Mouse (Mus musculus): Measurements from ENCODE around the gene Srrt. TPM values are rescaled to one million over a fixed set of nuclear protein-coding genes. Genes with fewer than 3 reads are reported as not detected.

Gene Srrt
- polyA plus RNA-seq, 1 experiment from 2014 or later, result 119 TPM

- Histone ChIP-seq H3K4me1 (replicated peaks; ENCODE audit: control insufficient read depth, insufficient read depth, low read length) (peaks cover 25% of the 10 kb centered on the region), H3K27me3 (replicated peaks; ENCODE audit: control insufficient read depth, insufficient read depth, low read length) (no peaks in the 10 kb centered on the region), H3K9ac (replicated peaks; ENCODE audit: low read depth, low read length) (no peak overlapping the region), H3K9me3 (ENCODE audit: control insufficient read depth, low read length) (no peaks in the 10 kb centered on the region), H3K4me2 (ENCODE audit: low read length) (peak overlapping the region; percentile 91), H3K36me3 (ENCODE audit: control insufficient read depth, insufficient read depth) (peaks cover 20% of the 10 kb centered on the region), H3K27ac (ENCODE audit: low read length) (no peak overlapping the region), H3K4me3 (replicated peaks; ENCODE audit: low read length) (peak overlapping the region; percentile 86)
- 74% methylated on average over 3 of the region's 3 CpGs for WGBS
- no peak for ATAC-seq
Measured at GRCm38 (mm10) chr5:137305822-137306221, 1.7 kb downstream of the Srrt start.

GRCm38 (mm10) chr5:137304816-137305215, 2.7 kb downstream of the Srrt start:
- peaks cover 25% of the 10 kb centered on the region for H3K4me1 ChIP-seq (replicated peaks; ENCODE audit: control insufficient read depth, insufficient read depth, low read length)
- H3K27ac ChIP-seq (ENCODE audit: low read length), result no peak overlapping the region
- peaks cover 30% of the 10 kb centered on the region for H3K36me3 ChIP-seq (ENCODE audit: control insufficient read depth, insufficient read depth)
- 65% methylated on average over 4 of the region's 4 CpGs for WGBS
- H3K27me3 ChIP-seq (replicated peaks; ENCODE audit: control insufficient read depth, insufficient read depth, low read length), result no peaks in the 10 kb centered on the region
- H3K4me2 ChIP-seq (ENCODE audit: low read length), result peak overlapping the region; percentile 91
- no peaks in the 10 kb centered on the region for H3K9me3 ChIP-seq (ENCODE audit: control insufficient read depth, low read length)
- no peak for ATAC-seq
- 0 out of 2 replicates have a peak overlapping the region, but pooled peaks have one; percentile 3 for H3K9ac ChIP-seq (replicated peaks; ENCODE audit: low read depth, low read length)
- H3K4me3 ChIP-seq (replicated peaks; ENCODE audit: low read length), result no peak overlapping the region

- Histone ChIP-seq H3K4me3 (replicated peaks; ENCODE audit: low read length) (no peak overlapping the region), H3K27ac (ENCODE audit: low read length) (no peak overlapping the region), H3K9me3 (ENCODE audit: control insufficient read depth, low read length) (no peaks in the 10 kb centered on the region), H3K4me1 (replicated peaks; ENCODE audit: control insufficient read depth, insufficient read depth, low read length) (peaks cover 25% of the 10 kb centered on the region), H3K4me2 (ENCODE audit: low read length) (no peak overlapping the region), H3K36me3 (ENCODE audit: control insufficient read depth, insufficient read depth) (peaks cover 32% of the 10 kb centered on the region), H3K9ac (replicated peaks; ENCODE audit: low read depth, low read length) (no peak overlapping the region), H3K27me3 (replicated peaks; ENCODE audit: control insufficient read depth, insufficient read depth, low read length) (no peaks in the 10 kb centered on the region)
- WGBS, result 78% methylated on average over 3 of the region's 3 CpGs
- no peak for ATAC-seq
Measured at GRCm38 (mm10) chr5:137304165-137304564, 3.3 kb downstream of the Srrt start.

GRCm38 (mm10) chr5:137303609-137304008, 3.9 kb downstream of the Srrt start:
- H3K4me1 ChIP-seq (replicated peaks; ENCODE audit: control insufficient read depth, insufficient read depth, low read length), result peaks cover 25% of the 10 kb centered on the region
- H3K4me3 ChIP-seq (replicated peaks; ENCODE audit: low read length), result no peak overlapping the region
- H3K9ac ChIP-seq (replicated peaks; ENCODE audit: low read depth, low read length), result no peak overlapping the region
- no peak overlapping the region for H3K27ac ChIP-seq (ENCODE audit: low read length)
- peaks cover 32% of the 10 kb centered on the region for H3K36me3 ChIP-seq (ENCODE audit: control insufficient read depth, insufficient read depth)
- H3K4me2 ChIP-seq (ENCODE audit: low read length), result no peak overlapping the region
- WGBS, result 82% methylated on average over 4 of the region's 4 CpGs
- ATAC-seq, result no peak
- H3K9me3 ChIP-seq (ENCODE audit: control insufficient read depth, low read length), result no peaks in the 10 kb centered on the region
- no peaks in the 10 kb centered on the region for H3K27me3 ChIP-seq (replicated peaks; ENCODE audit: control insufficient read depth, insufficient read depth, low read length)

GRCm38 (mm10) chr5:137301253-137301652, 6.2 kb downstream of the Srrt start:
- Histone ChIP-seq H3K4me3 (replicated peaks; ENCODE audit: low read length) (no peak overlapping the region), H3K9me3 (ENCODE audit: control insufficient read depth, low read length) (no peaks in the 10 kb centered on the region), H3K27ac (ENCODE audit: low read length) (no peak overlapping the region), H3K9ac (replicated peaks; ENCODE audit: low read depth, low read length) (no peak overlapping the region), H3K36me3 (ENCODE audit: control insufficient read depth, insufficient read depth) (peaks cover 56% of the 10 kb centered on the region), H3K4me2 (ENCODE audit: low read length) (no peak overlapping the region), H3K4me1 (replicated peaks; ENCODE audit: control insufficient read depth, insufficient read depth, low read length) (peaks cover 18% of the 10 kb centered on the region), H3K27me3 (replicated peaks; ENCODE audit: control insufficient read depth, insufficient read depth, low read length) (no peaks in the 10 kb centered on the region)
- 49% methylated on average over 21 of the region's 21 CpGs for WGBS
- peak; percentile 49; the same call in 1 of the 2 replicates for ATAC-seq

GRCm38 (mm10) chr5:137299240-137299639, 8.2 kb downstream of the Srrt start:
- Histone ChIP-seq H3K9me3 (ENCODE audit: control insufficient read depth, low read length) (no peaks in the 10 kb centered on the region), H3K4me3 (replicated peaks; ENCODE audit: low read length) (no peak overlapping the region), H3K36me3 (ENCODE audit: control insufficient read depth, insufficient read depth) (peaks cover 66% of the 10 kb centered on the region), H3K27me3 (replicated peaks; ENCODE audit: control insufficient read depth, insufficient read depth, low read length) (no peaks in the 10 kb centered on the region), H3K4me2 (ENCODE audit: low read length) (no peak overlapping the region), H3K4me1 (replicated peaks; ENCODE audit: control insufficient read depth, insufficient read depth, low read length) (peaks cover 5% of the 10 kb centered on the region), H3K9ac (replicated peaks; ENCODE audit: low read depth, low read length) (no peak overlapping the region), H3K27ac (ENCODE audit: low read length) (no peak overlapping the region)
- WGBS, result 88% methylated on average over 7 of the region's 7 CpGs
- ATAC-seq, result no peak

GRCm38 (mm10) chr5:137297126-137297525, 10.3 kb downstream of the Srrt start:
- no peak for ATAC-seq
- H3K4me2 ChIP-seq (ENCODE audit: low read length), result no peak overlapping the region
- peaks cover 18% of the 10 kb centered on the region for H3K4me1 ChIP-seq (replicated peaks; ENCODE audit: control insufficient read depth, insufficient read depth, low read length)
- H3K27me3 ChIP-seq (replicated peaks; ENCODE audit: control insufficient read depth, insufficient read depth, low read length), result no peaks in the 10 kb centered on the region; the same call in 1 of the 2 replicates
- no peak overlapping the region for H3K27ac ChIP-seq (ENCODE audit: low read length)
- H3K36me3 ChIP-seq (ENCODE audit: control insufficient read depth, insufficient read depth), result peaks cover 58% of the 10 kb centered on the region
- no peak overlapping the region for H3K9ac ChIP-seq (replicated peaks; ENCODE audit: low read depth, low read length)
- no peak overlapping the region for H3K4me3 ChIP-seq (replicated peaks; ENCODE audit: low read length)
- H3K9me3 ChIP-seq (ENCODE audit: control insufficient read depth, low read length), result no peaks in the 10 kb centered on the region
- WGBS, result 92% methylated on average over 14 of the region's 14 CpGs

- H3K4me3 ChIP-seq (replicated peaks; ENCODE audit: low read length), result no peak overlapping the region
- no peaks in the 10 kb centered on the region; the same call in 1 of the 2 replicates for H3K27me3 ChIP-seq (replicated peaks; ENCODE audit: control insufficient read depth, insufficient read depth, low read length)
- peaks cover 44% of the 10 kb centered on the region for H3K36me3 ChIP-seq (ENCODE audit: control insufficient read depth, insufficient read depth)
- no peak overlapping the region for H3K4me2 ChIP-seq (ENCODE audit: low read length)
- H3K9ac ChIP-seq (replicated peaks; ENCODE audit: low read depth, low read length), result no peak overlapping the region
- H3K27ac ChIP-seq (ENCODE audit: low read length), result no peak overlapping the region
- ATAC-seq, result no peak
- WGBS, result 91% methylated on average over 15 of the region's 15 CpGs
- H3K9me3 ChIP-seq (ENCODE audit: control insufficient read depth, low read length), result no peaks in the 10 kb centered on the region
- H3K4me1 ChIP-seq (replicated peaks; ENCODE audit: control insufficient read depth, insufficient read depth, low read length), result peaks cover 18% of the 10 kb centered on the region
Measured at GRCm38 (mm10) chr5:137295712-137296111, 11.8 kb downstream of the Srrt start.

GRCm38 (mm10) chr5:137295296-137295695, 12.2 kb downstream of the Srrt start:
- ATAC-seq, result no peak
- Histone ChIP-seq H3K9me3 (ENCODE audit: control insufficient read depth, low read length) (no peaks in the 10 kb centered on the region), H3K27ac (ENCODE audit: low read length) (no peak overlapping the region), H3K36me3 (ENCODE audit: control insufficient read depth, insufficient read depth) (peaks cover 40% of the 10 kb centered on the region), H3K9ac (replicated peaks; ENCODE audit: low read depth, low read length) (peak overlapping the region; percentile 76), H3K27me3 (replicated peaks; ENCODE audit: control insufficient read depth, insufficient read depth, low read length) (peaks cover 2% of the 10 kb centered on the region), H3K4me2 (ENCODE audit: low read length) (peak overlapping the region; percentile 99; the same call in 1 of the 2 replicates), H3K4me1 (replicated peaks; ENCODE audit: control insufficient read depth, insufficient read depth, low read length) (peaks cover 18% of the 10 kb centered on the region), H3K4me3 (replicated peaks; ENCODE audit: low read length) (no peak overlapping the region)
- 78% methylated on average over 9 of the region's 9 CpGs for WGBS

GRCm38 (mm10) chr5:137294744-137295093, 12.8 kb downstream of the Srrt start:
- 6% methylated on average over 18 of the region's 18 CpGs for WGBS
- peak overlapping the region; percentile 99 for H3K4me2 ChIP-seq (ENCODE audit: low read length)
- peaks cover 8% of the 10 kb centered on the region for H3K27me3 ChIP-seq (replicated peaks; ENCODE audit: control insufficient read depth, insufficient read depth, low read length)
- H3K27ac ChIP-seq (ENCODE audit: low read length), result peak overlapping the region; percentile 85
- peak overlapping the region; percentile 71 for H3K4me3 ChIP-seq (replicated peaks; ENCODE audit: low read length)
- peaks cover 34% of the 10 kb centered on the region for H3K36me3 ChIP-seq (ENCODE audit: control insufficient read depth, insufficient read depth)
- no peak; the same call in none of the 2 replicates for ATAC-seq
- peak overlapping the region; percentile 76 for H3K9ac ChIP-seq (replicated peaks; ENCODE audit: low read depth, low read length)
- H3K4me1 ChIP-seq (replicated peaks; ENCODE audit: control insufficient read depth, insufficient read depth, low read length), result peaks cover 18% of the 10 kb centered on the region
- H3K9me3 ChIP-seq (ENCODE audit: control insufficient read depth, low read length), result no peaks in the 10 kb centered on the region

Measured in forebrain, embryonic 16.5 days (tissue).